Mouse (Mus musculus) heart, adult 2 months (tissue): ENCODE data around the gene Gm11555.
"Not testable (repeated sequence)": the region's sequence is repeated elsewhere in the genome, so short reads cannot be mapped to it uniquely, and the experiment has no call there.

Experiments
- CTCF ChIP-seq: fragments of 200-600 bp; IDR thresholded peaks from 2 replicates; pipeline ENCODE4 v1.8.1; 2022; ENCODE audit warnings: antibody characterized with exemption, mild to moderate bottlenecking, moderate library complexity
- POLR2A ChIP-seq: fragments of 200-500 bp; IDR thresholded peaks from 2 replicates; pipeline ENCODE4 v1.6.1; 2011; ENCODE audit warnings: mild to moderate bottlenecking, low read depth, low read length, control low read depth; ENCODE audit not compliant: insufficient read depth

GRCm38 (mm10) chr11:99685235-99685634, 35.2 kb upstream of the Gm11555 start:
- TF ChIP-seq POLR2A, CTCF: not testable (repeated sequence)
